Mouse (Mus musculus): ENCODE data around the gene Hdac7. TPM values are rescaled to one million over a fixed set of nuclear protein-coding genes. Genes with fewer than 3 reads are reported as not detected.

The Hdac7 gene
- total and polyA plus RNA-seq, 3 experiments: 3.9 to 117 (median 20.4) TPM

- H3K9me3 ChIP-seq (replicated peaks): no peaks in the 10 kb centered on the region
- peaks cover 90% of the 10 kb centered on the region for H3K4me1 ChIP-seq (ENCODE audit: insufficient read depth, low read depth, low read length)
- TF ChIP-seq GATA2 (IDR thresholded peaks at IDR 0.05; ENCODE audit: borderline replicate concordance, low read depth, low read length): no peak
- TF ChIP-seq GATA1 (IDR thresholded peaks at IDR 0.05; ENCODE audit: borderline replicate concordance, low read length): no peak
- no peak for TF ChIP-seq CTCF (IDR thresholded peaks at IDR 0.05; ENCODE audit: low read depth, low read length)
- TF ChIP-seq TAL1 (conservative IDR thresholded peaks at IDR 0.05; ENCODE audit: low read depth, low read length): no peak
- no peak for TF ChIP-seq POLR2AphosphoS5 (IDR thresholded peaks at IDR 0.05; ENCODE audit: insufficient replicate concordance, low read depth, low read length)
- H3K27me3 ChIP-seq (ENCODE audit: insufficient read depth, low read length): no peaks in the 10 kb centered on the region
- peaks cover 86% of the 10 kb centered on the region for H3K36me3 ChIP-seq (replicated peaks)
- DNase-seq (ENCODE audit: low spot score) (no peak), ATAC-seq (ENCODE audit: extremely low read depth, insufficient number of reproducible peaks, low FRiP score, poor library complexity, severe bottlenecking) (no peak)
- no peak overlapping the region; the same call in 1 of the 2 replicates for H3K4me3 ChIP-seq (ENCODE audit: low read depth, low read length)
Observed at GRCm38 (mm10) chr15:97823479-97823878, 20.8 kb downstream of the Hdac7 start.

DNA sequence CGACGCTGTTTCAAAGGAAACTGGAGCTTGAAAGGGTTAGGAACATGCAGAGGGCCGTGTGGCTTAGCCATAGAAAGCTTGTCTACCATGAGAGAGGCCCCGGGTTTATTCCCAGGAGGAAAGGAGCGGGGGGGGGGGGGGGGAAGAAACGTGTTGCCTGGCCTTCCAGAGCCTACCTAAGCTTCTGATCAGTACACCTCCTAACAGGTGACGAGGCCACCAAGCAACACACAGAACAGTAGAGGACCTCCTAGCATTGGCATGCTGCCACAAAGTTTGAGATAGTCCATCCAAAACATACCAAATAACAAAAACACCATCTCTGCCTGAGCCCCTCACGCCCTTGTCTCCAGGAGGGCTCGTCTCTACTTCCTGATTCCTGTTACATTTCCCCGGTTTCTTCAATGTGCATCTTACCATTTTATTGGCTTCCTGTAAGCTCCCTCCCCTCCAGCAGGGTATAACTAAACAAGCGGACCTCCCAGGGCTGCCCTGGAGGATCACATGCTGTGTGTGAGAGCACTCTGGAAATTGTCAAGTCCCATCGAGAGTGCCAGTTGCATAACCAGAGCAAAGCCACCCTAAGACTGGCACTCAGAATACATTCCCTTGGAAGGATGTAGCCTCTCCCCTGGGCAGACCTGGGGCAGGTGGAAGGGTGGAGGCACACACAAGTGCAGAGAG is 21.6 kb downstream of the Hdac7 start:
- Histone ChIP-seq H3K36me3 (replicated peaks) (peaks cover 87% of the 10 kb centered on the region), H3K4me1 (ENCODE audit: insufficient read depth, low read depth, low read length) (peaks cover 92% of the 10 kb centered on the region), H3K4me3 (ENCODE audit: low read depth, low read length) (no peak overlapping the region; the same call in 1 of the 2 replicates), H3K9me3 (replicated peaks) (no peaks in the 10 kb centered on the region), H3K27me3 (ENCODE audit: insufficient read depth, low read length) (no peaks in the 10 kb centered on the region)
- ATAC-seq (ENCODE audit: extremely low read depth, insufficient number of reproducible peaks, low FRiP score, poor library complexity, severe bottlenecking) (no peak), DNase-seq (ENCODE audit: low spot score) (peak; percentile 46)
- TF ChIP-seq GATA1 (IDR thresholded peaks at IDR 0.05; ENCODE audit: borderline replicate concordance, low read length): no peak
- TF ChIP-seq CTCF (IDR thresholded peaks at IDR 0.05; ENCODE audit: low read depth, low read length): no peak
- no peak for TF ChIP-seq TAL1 (conservative IDR thresholded peaks at IDR 0.05; ENCODE audit: low read depth, low read length)
- no peak for TF ChIP-seq GATA2 (IDR thresholded peaks at IDR 0.05; ENCODE audit: borderline replicate concordance, low read depth, low read length)
- no peak for TF ChIP-seq POLR2AphosphoS5 (IDR thresholded peaks at IDR 0.05; ENCODE audit: insufficient replicate concordance, low read depth, low read length)

GRCm38 (mm10) chr15:97821983-97822363 is 22.3 kb downstream of the Hdac7 start:
- TF ChIP-seq POLR2AphosphoS5 (IDR thresholded peaks at IDR 0.05; ENCODE audit: insufficient replicate concordance, low read depth, low read length): no peak
- no peak for TF ChIP-seq GATA1 (IDR thresholded peaks at IDR 0.05; ENCODE audit: borderline replicate concordance, low read length)
- TF ChIP-seq GATA2 (IDR thresholded peaks at IDR 0.05; ENCODE audit: borderline replicate concordance, low read depth, low read length): no peak
- no peak for TF ChIP-seq TAL1 (conservative IDR thresholded peaks at IDR 0.05; ENCODE audit: low read depth, low read length)
- no peak for TF ChIP-seq CTCF (IDR thresholded peaks at IDR 0.05; ENCODE audit: low read depth, low read length)
- DNase-seq (ENCODE audit: low spot score) (no peak), ATAC-seq (ENCODE audit: extremely low read depth, insufficient number of reproducible peaks, low FRiP score, poor library complexity, severe bottlenecking) (no peak)
- H3K9me3 ChIP-seq (replicated peaks): no peaks in the 10 kb centered on the region
- peak overlapping the region; percentile 56; the same call in 1 of the 2 replicates for H3K4me3 ChIP-seq (ENCODE audit: low read depth, low read length)
- H3K4me1 ChIP-seq (ENCODE audit: insufficient read depth, low read depth, low read length): peaks cover 93% of the 10 kb centered on the region
- peaks cover 87% of the 10 kb centered on the region for H3K36me3 ChIP-seq (replicated peaks)
- no peaks in the 10 kb centered on the region for H3K27me3 ChIP-seq (ENCODE audit: insufficient read depth, low read length)

GRCm38 (mm10) chr15:97821321-97821982 is 22.9 kb downstream of the Hdac7 start:
- Histone ChIP-seq H3K36me3 (replicated peaks) (peaks cover 86% of the 10 kb centered on the region), H3K9me3 (replicated peaks) (no peaks in the 10 kb centered on the region), H3K27me3 (ENCODE audit: insufficient read depth, low read length) (no peaks in the 10 kb centered on the region), H3K4me3 (ENCODE audit: low read depth, low read length) (peak overlapping the region; percentile 49; the same call in 1 of the 2 replicates), H3K4me1 (ENCODE audit: insufficient read depth, low read depth, low read length) (peaks cover 93% of the 10 kb centered on the region)
- no peak for ATAC-seq (ENCODE audit: extremely low read depth, insufficient number of reproducible peaks, low FRiP score, poor library complexity, severe bottlenecking)
- no peak for TF ChIP-seq TAL1 (conservative IDR thresholded peaks at IDR 0.05; ENCODE audit: low read depth, low read length)
- TF ChIP-seq GATA1 (IDR thresholded peaks at IDR 0.05; ENCODE audit: borderline replicate concordance, low read length): no peak
- no peak for TF ChIP-seq POLR2AphosphoS5 (IDR thresholded peaks at IDR 0.05; ENCODE audit: insufficient replicate concordance, low read depth, low read length)
- peak; percentile 66 for DNase-seq (ENCODE audit: low spot score)

- H3K4me3 ChIP-seq (ENCODE audit: low read depth, low read length): peak overlapping the region; percentile 33; the same call in 1 of the 2 replicates
- H3K9me3 ChIP-seq (replicated peaks): no peaks in the 10 kb centered on the region
- no peaks in the 10 kb centered on the region for H3K27me3 ChIP-seq (ENCODE audit: insufficient read depth, low read length)
- ATAC-seq (ENCODE audit: extremely low read depth, insufficient number of reproducible peaks, low FRiP score, poor library complexity, severe bottlenecking) (no peak), DNase-seq (ENCODE audit: low spot score) (no peak)
- no peak for TF ChIP-seq POLR2AphosphoS5 (IDR thresholded peaks at IDR 0.05; ENCODE audit: insufficient replicate concordance, low read depth, low read length)
- no peak for TF ChIP-seq CTCF (IDR thresholded peaks at IDR 0.05; ENCODE audit: low read depth, low read length)
- no peak for TF ChIP-seq GATA2 (IDR thresholded peaks at IDR 0.05; ENCODE audit: borderline replicate concordance, low read depth, low read length)
- TF ChIP-seq GATA1 (IDR thresholded peaks at IDR 0.05; ENCODE audit: borderline replicate concordance, low read length): no peak
- no peak for TF ChIP-seq TAL1 (conservative IDR thresholded peaks at IDR 0.05; ENCODE audit: low read depth, low read length)
- peaks cover 88% of the 10 kb centered on the region for H3K36me3 ChIP-seq (replicated peaks)
- peaks cover 93% of the 10 kb centered on the region for H3K4me1 ChIP-seq (ENCODE audit: insufficient read depth, low read depth, low read length)
Observed at GRCm38 (mm10) chr15:97819937-97820336, 24.4 kb downstream of the Hdac7 start.
